Mouse (Mus musculus): Measurements from ENCODE around the gene Polr2i. TPM values are rescaled to one million over a fixed set of nuclear protein-coding genes. Genes with fewer than 3 reads are reported as not detected.

The Polr2i gene
- polyA plus RNA-seq, 1 experiment from 2014 or later = 113 TPM

- ATAC-seq (ENCODE audit: extremely low read depth, insufficient number of reproducible peaks, low FRiP score, low TSS enrichment) = no peak
- Histone ChIP-seq H3K27me3 (replicated peaks) (no peaks in the 10 kb centered on the region), H3K27ac (replicated peaks) (no peak overlapping the region), H3K9ac (no peak overlapping the region), H3K36me3 (peaks cover 60% of the 10 kb centered on the region), H3K4me3 (no peak overlapping the region), H3K9me3 (no peaks in the 10 kb centered on the region), H3K4me1 (peaks cover 14% of the 10 kb centered on the region), H3K4me2 (no peak overlapping the region)
- 85% methylated on average over 4 of the region's 4 CpGs for WGBS
Measured at GRCm38 (mm10) chr7:30269641-30270040, 37.9 kb downstream of the Polr2i start.

GRCm38 (mm10) chr7:30274383-30274782, 42.6 kb downstream of the Polr2i start:
- Histone ChIP-seq H3K4me3 (no peak overlapping the region), H3K9me3 (no peaks in the 10 kb centered on the region), H3K9ac (no peak overlapping the region), H3K4me1 (peaks cover 22% of the 10 kb centered on the region), H3K27me3 (replicated peaks) (no peaks in the 10 kb centered on the region), H3K36me3 (peaks cover 28% of the 10 kb centered on the region), H3K4me2 (no peak overlapping the region), H3K27ac (replicated peaks) (no peak overlapping the region)
- no peak for ATAC-seq (ENCODE audit: extremely low read depth, insufficient number of reproducible peaks, low FRiP score, low TSS enrichment)
- WGBS = 64% methylated on average over 6 of the region's 6 CpGs

GRCm38 (mm10) chr7:30278911-30279310, 47.2 kb downstream of the Polr2i start:
- peak overlapping the region; percentile 86 for H3K4me3 ChIP-seq
- ATAC-seq (ENCODE audit: extremely low read depth, insufficient number of reproducible peaks, low FRiP score, low TSS enrichment) = no peak
- no peaks in the 10 kb centered on the region for H3K27me3 ChIP-seq (replicated peaks)
- H3K9ac ChIP-seq = peak overlapping the region; percentile 83
- H3K4me1 ChIP-seq = peaks cover 37% of the 10 kb centered on the region
- 60% methylated on average over 2 of the region's 2 CpGs for WGBS
- H3K4me2 ChIP-seq = peak overlapping the region; percentile 94
- H3K36me3 ChIP-seq = no peaks in the 10 kb centered on the region
- no peaks in the 10 kb centered on the region for H3K9me3 ChIP-seq
- H3K27ac ChIP-seq (replicated peaks) = no peak overlapping the region

GRCm38 (mm10) chr7:30279536-30279935, 47.8 kb downstream of the Polr2i start:
- 1% methylated on average over 6 of the region's 6 CpGs for WGBS
- no peaks in the 10 kb centered on the region for H3K36me3 ChIP-seq
- H3K4me1 ChIP-seq = peaks cover 34% of the 10 kb centered on the region
- peak overlapping the region; percentile 94 for H3K4me2 ChIP-seq
- no peak for ATAC-seq (ENCODE audit: extremely low read depth, insufficient number of reproducible peaks, low FRiP score, low TSS enrichment)
- peak overlapping the region; percentile 83 for H3K9ac ChIP-seq
- H3K27ac ChIP-seq (replicated peaks) = peak overlapping the region; percentile 99
- H3K4me3 ChIP-seq = peak overlapping the region; percentile 86
- no peaks in the 10 kb centered on the region for H3K27me3 ChIP-seq (replicated peaks)
- no peaks in the 10 kb centered on the region for H3K9me3 ChIP-seq

GRCm38 (mm10) chr7:30279951-30280669, 48.4 kb downstream of the Polr2i start, which contains the start of the genes Thap8 and Wdr62:
Gene Thap8 (plus strand): TSS chr7:30280094.
Gene Wdr62 (minus strand): TSS chr7:30280419.
- peak within 1 kb of the TSS; percentile 83 for H3K9ac ChIP-seq

GRCm38 (mm10) chr7:30280670-30281138, 49.0 kb downstream of the Polr2i start:
- Histone ChIP-seq H3K27me3 (replicated peaks) (no peaks in the 10 kb centered on the region), H3K4me1 (peaks cover 22% of the 10 kb centered on the region), H3K9ac (peak overlapping the region; percentile 83), H3K36me3 (no peaks in the 10 kb centered on the region), H3K27ac (replicated peaks) (peak overlapping the region; percentile 99), H3K4me3 (peak overlapping the region; percentile 86), H3K4me2 (peak overlapping the region; percentile 94), H3K9me3 (no peaks in the 10 kb centered on the region)
- under 1% methylated on average over 20 of the region's 20 CpGs for WGBS
- peak; percentile 76 for ATAC-seq (ENCODE audit: extremely low read depth, insufficient number of reproducible peaks, low FRiP score, low TSS enrichment)

More at GRCm38 (mm10) chr7:30279951-30280669, 48.4 kb downstream of the Polr2i start, which contains the start of the genes Thap8 and Wdr62:
- ATAC-seq (ENCODE audit: extremely low read depth, insufficient number of reproducible peaks, low FRiP score, low TSS enrichment) = peak; percentile 95
- peak within 1 kb of the TSS; percentile 99 for H3K27ac ChIP-seq (replicated peaks)
- H3K4me1 ChIP-seq = peaks cover 28% of the 10 kb centered on the region
- no peaks in the 10 kb centered on the region for H3K36me3 ChIP-seq
- peak within 1 kb of the TSS; percentile 94 for H3K4me2 ChIP-seq
- under 1% methylated on average over 49 of the region's 49 CpGs for WGBS
- H3K9me3 ChIP-seq = no peaks in the 10 kb centered on the region
- H3K4me3 ChIP-seq = peak within 1 kb of the TSS; percentile 86
- no peaks in the 10 kb centered on the region for H3K27me3 ChIP-seq (replicated peaks)

GRCm38 (mm10) chr7:30281522-30281921, 49.8 kb downstream of the Polr2i start:
- Histone ChIP-seq H3K4me1 (peaks cover 22% of the 10 kb centered on the region), H3K27ac (replicated peaks) (peak overlapping the region; percentile 99), H3K9me3 (no peaks in the 10 kb centered on the region), H3K9ac (0 out of 2 replicates have a peak overlapping the region, but pooled peaks have one; percentile 83), H3K36me3 (no peaks in the 10 kb centered on the region), H3K27me3 (replicated peaks) (no peaks in the 10 kb centered on the region), H3K4me3 (no peak overlapping the region), H3K4me2 (peak overlapping the region; percentile 94)
- WGBS = 69% methylated on average over 4 of the region's 4 CpGs
- ATAC-seq (ENCODE audit: extremely low read depth, insufficient number of reproducible peaks, low FRiP score, low TSS enrichment) = no peak

GRCm38 (mm10) chr7:30282740-30283139, 51.0 kb downstream of the Polr2i start:
- 0 out of 2 replicates have a peak overlapping the region, but pooled peaks have one; percentile 29 for H3K9ac ChIP-seq

More at GRCm38 (mm10) chr7:30282740-30283139, 51.0 kb downstream of the Polr2i start:
- Histone ChIP-seq H3K27ac (replicated peaks) (no peak overlapping the region), H3K4me2 (no peak overlapping the region), H3K9me3 (no peaks in the 10 kb centered on the region), H3K27me3 (replicated peaks) (peaks cover 8% of the 10 kb centered on the region), H3K36me3 (no peaks in the 10 kb centered on the region), H3K4me1 (peaks cover 22% of the 10 kb centered on the region), H3K4me3 (no peak overlapping the region)
- ATAC-seq (ENCODE audit: extremely low read depth, insufficient number of reproducible peaks, low FRiP score, low TSS enrichment) = no peak
- WGBS = 58% methylated on average over 7 of the region's 7 CpGs

Other genes with a start within 250 kb of the Polr2i start
- gene Zfp568, start 248.0 kb upstream of the Polr2i start, polyA plus RNA-seq (2015; fragmentation: Nextera tagmentation; extraction: Ambion mirVana) = 17.2 and 20.2 TPM in 2 replicates
- gene Zfp14, start 180.6 kb upstream of the Polr2i start, polyA plus RNA-seq (2015; fragmentation: Nextera tagmentation; extraction: Ambion mirVana) = 2.5 and 4.0 TPM in 2 replicates
- gene Zfp82, start 159.0 kb upstream of the Polr2i start, polyA plus RNA-seq (2015; fragmentation: Nextera tagmentation; extraction: Ambion mirVana) = 4.2 and 4.6 TPM in 2 replicates
- gene Gm26920, start 141.5 kb upstream of the Polr2i start, polyA plus RNA-seq (2015; fragmentation: Nextera tagmentation; extraction: Ambion mirVana) = 0.29 TPM in 1 of 2 replicates, not detected in the other
- 4.7 and 6.0 TPM in 2 replicates for gene Zfp566, start 141.4 kb upstream of the Polr2i start, polyA plus RNA-seq (2015; fragmentation: Nextera tagmentation; extraction: Ambion mirVana)
- 70.2 and 76.4 TPM in 2 replicates for gene Zfp260, start 137.2 kb upstream of the Polr2i start, polyA plus RNA-seq (2015; fragmentation: Nextera tagmentation; extraction: Ambion mirVana)
- 9.6 and 10.0 TPM in 2 replicates for gene Zfp382, start 110.0 kb upstream of the Polr2i start, polyA plus RNA-seq (2015; fragmentation: Nextera tagmentation; extraction: Ambion mirVana)
- gene Zfp146, start 62.2 kb upstream of the Polr2i start, polyA plus RNA-seq (2015; fragmentation: Nextera tagmentation; extraction: Ambion mirVana) = 8.6 and 9.5 TPM in 2 replicates
- gene Cox7a1, start 47.8 kb upstream of the Polr2i start, polyA plus RNA-seq (2015; fragmentation: Nextera tagmentation; extraction: Ambion mirVana) = 330 and 354 TPM in 2 replicates
- 76.8 and 81.8 TPM in 2 replicates for gene Capns1, start 33.1 kb upstream of the Polr2i start, polyA plus RNA-seq (2015; fragmentation: Nextera tagmentation; extraction: Ambion mirVana)
- gene Tbcb, start 324 bp downstream of the Polr2i start, polyA plus RNA-seq (2015; fragmentation: Nextera tagmentation; extraction: Ambion mirVana) = 145 and 170 TPM in 2 replicates
- gene Ovol3, start 3.8 kb downstream of the Polr2i start, polyA plus RNA-seq (2015; fragmentation: Nextera tagmentation; extraction: Ambion mirVana) = not detected in 2 replicates
- gene Thap8, start 48.1 kb downstream of the Polr2i start, polyA plus RNA-seq (2015; fragmentation: Nextera tagmentation; extraction: Ambion mirVana) = 0.37 and 0.39 TPM in 2 replicates
- 7.1 and 8.5 TPM in 2 replicates for gene Wdr62, start 48.5 kb downstream of the Polr2i start, polyA plus RNA-seq (2015; fragmentation: Nextera tagmentation; extraction: Ambion mirVana)
- gene Clip3, start 59.8 kb downstream of the Polr2i start, polyA plus RNA-seq (2015; fragmentation: Nextera tagmentation; extraction: Ambion mirVana) = 10.2 and 14.9 TPM in 2 replicates
- 60.5 and 66.1 TPM in 2 replicates for gene Alkbh6, start 76.8 kb downstream of the Polr2i start, polyA plus RNA-seq (2015; fragmentation: Nextera tagmentation; extraction: Ambion mirVana)
- 18.3 and 20.2 TPM in 2 replicates for gene Syne4, start 82.9 kb downstream of the Polr2i start, polyA plus RNA-seq (2015; fragmentation: Nextera tagmentation; extraction: Ambion mirVana)
- gene E130208F15Rik, start 89.8 kb downstream of the Polr2i start, polyA plus RNA-seq (2015; fragmentation: Nextera tagmentation; extraction: Ambion mirVana) = 2.5 and 3.3 TPM in 2 replicates
- 14.6 and 15.1 TPM in 2 replicates for gene Sdhaf1, start 91.9 kb downstream of the Polr2i start, polyA plus RNA-seq (2015; fragmentation: Nextera tagmentation; extraction: Ambion mirVana)
- 1.9 TPM in 2 replicates for gene Lrfn3, start 130.8 kb downstream of the Polr2i start, polyA plus RNA-seq (2015; fragmentation: Nextera tagmentation; extraction: Ambion mirVana)
- 27.8 and 28.7 TPM in 2 replicates for gene Tyrobp, start 181.8 kb downstream of the Polr2i start, polyA plus RNA-seq (2015; fragmentation: Nextera tagmentation; extraction: Ambion mirVana)
- gene Hcst, start 187.9 kb downstream of the Polr2i start, polyA plus RNA-seq (2015; fragmentation: Nextera tagmentation; extraction: Ambion mirVana) = 0.66 and 0.90 TPM in 2 replicates
- gene Nfkbid, start 189.8 kb downstream of the Polr2i start, polyA plus RNA-seq (2015; fragmentation: Nextera tagmentation; extraction: Ambion mirVana) = 1.2 and 1.4 TPM in 2 replicates
- gene Aplp1, start 213.6 kb downstream of the Polr2i start, polyA plus RNA-seq (2015; fragmentation: Nextera tagmentation; extraction: Ambion mirVana) = 26.8 and 29.5 TPM in 2 replicates
- 0.45 and 0.49 TPM in 2 replicates for gene Kirrel2, start 225.7 kb downstream of the Polr2i start, polyA plus RNA-seq (2015; fragmentation: Nextera tagmentation; extraction: Ambion mirVana)
- 0.12 TPM in 1 of 2 replicates, not detected in the other for gene Nphs1, start 226.4 kb downstream of the Polr2i start, polyA plus RNA-seq (2015; fragmentation: Nextera tagmentation; extraction: Ambion mirVana)